Mouse (Mus musculus): Measurements from ENCODE around the gene Papss2. TPM values are rescaled to one million over a fixed set of nuclear protein-coding genes. Genes with fewer than 3 reads are reported as not detected.

The Papss2 gene
- polyA plus RNA-seq, 1 experiment = 168 TPM

DNA sequence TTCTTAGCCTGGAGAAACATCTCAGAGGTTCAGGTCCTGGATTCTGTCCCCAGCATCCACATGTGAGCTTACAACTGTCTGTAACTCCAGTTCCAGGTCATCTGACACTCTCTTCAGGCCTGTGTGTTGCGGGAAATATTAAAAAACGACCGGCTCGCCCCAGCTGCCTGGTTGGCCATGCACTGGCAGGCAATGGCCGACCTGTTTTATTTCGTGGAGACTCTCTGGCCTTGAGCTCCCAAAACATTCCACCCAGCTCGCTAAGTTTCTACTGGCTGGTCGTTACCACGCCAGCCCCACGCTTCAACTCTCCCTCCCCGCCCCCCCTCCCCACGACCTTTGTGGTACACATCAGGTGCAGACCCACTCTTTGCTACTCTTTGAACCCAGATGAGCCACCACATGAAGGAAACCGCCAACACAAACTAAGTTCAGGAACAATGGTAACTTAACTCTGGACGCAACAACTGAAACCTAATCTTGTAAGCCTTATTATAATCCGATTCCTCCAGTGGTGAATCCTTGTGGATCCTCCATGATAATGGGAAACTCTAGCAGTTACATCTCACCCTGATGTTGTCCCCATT is 25.4 kb downstream of the Papss2 start:
- no peak for TF ChIP-seq CTCF (conservative IDR thresholded peaks at IDR 0.05; ENCODE audit: insufficient read depth, insufficient read length, low read depth, low read length)
- H3K4me3 ChIP-seq (ENCODE audit: insufficient read depth, low read depth, low read length) = peak overlapping the region; percentile 25

DNA sequence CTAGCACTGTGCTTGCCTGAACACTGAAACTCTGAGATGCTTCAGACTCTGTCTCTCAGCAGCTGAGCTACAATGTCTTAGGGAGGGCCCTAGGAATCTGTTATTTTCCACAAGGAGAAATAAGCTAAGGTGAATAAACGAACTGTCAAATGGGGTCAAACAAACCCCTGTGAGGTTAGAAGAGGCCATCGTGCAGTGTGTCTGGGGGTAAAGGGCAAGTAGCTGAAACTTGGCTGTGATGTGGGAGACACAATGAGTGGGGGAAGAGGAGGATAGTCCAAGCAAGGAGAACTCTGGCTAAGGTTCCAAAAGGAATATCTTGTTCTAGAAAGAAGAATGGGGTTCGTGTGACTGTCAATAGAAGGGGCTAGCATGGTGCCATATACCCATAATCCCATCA is 26.6 kb downstream of the Papss2 start:
- Histone ChIP-seq H3K27me3 (replicated peaks; ENCODE audit: control insufficient read depth, insufficient read depth, low read length) (no peaks in the 10 kb centered on the region), H3K27ac (ENCODE audit: insufficient read depth, low read depth, low read length) (peak overlapping the region; percentile 93), H3K36me3 (ENCODE audit: control insufficient read depth, insufficient read depth, low read length) (no peaks in the 10 kb centered on the region), H3K4me1 (ENCODE audit: control insufficient read depth, insufficient read depth, low read length) (peaks cover 21% of the 10 kb centered on the region), H3K4me3 (ENCODE audit: insufficient read depth, low read depth, low read length) (no peak overlapping the region)
- TF ChIP-seq POLR2A (IDR thresholded peaks at IDR 0.05; ENCODE audit: low read depth, low read length) (no peak), CTCF (conservative IDR thresholded peaks at IDR 0.05; ENCODE audit: insufficient read depth, insufficient read length, low read depth, low read length) (no peak)
- WGBS = 34% methylated on average over 3 of the region's 3 CpGs
- peak; percentile 85 for DNase-seq

More for the DNA sequence above, 25.4 kb downstream of the Papss2 start:
- Histone ChIP-seq H3K36me3 (ENCODE audit: control insufficient read depth, insufficient read depth, low read length) (no peaks in the 10 kb centered on the region), H3K27me3 (replicated peaks; ENCODE audit: control insufficient read depth, insufficient read depth, low read length) (no peaks in the 10 kb centered on the region), H3K4me1 (ENCODE audit: control insufficient read depth, insufficient read depth, low read length) (peaks cover 12% of the 10 kb centered on the region; the same call in 1 of the 2 replicates), H3K27ac (ENCODE audit: insufficient read depth, low read depth, low read length) (peak overlapping the region; percentile 84)
- WGBS = 61% methylated on average over 15 of the region's 15 CpGs
- DNase-seq = peak; percentile 28

DNA sequence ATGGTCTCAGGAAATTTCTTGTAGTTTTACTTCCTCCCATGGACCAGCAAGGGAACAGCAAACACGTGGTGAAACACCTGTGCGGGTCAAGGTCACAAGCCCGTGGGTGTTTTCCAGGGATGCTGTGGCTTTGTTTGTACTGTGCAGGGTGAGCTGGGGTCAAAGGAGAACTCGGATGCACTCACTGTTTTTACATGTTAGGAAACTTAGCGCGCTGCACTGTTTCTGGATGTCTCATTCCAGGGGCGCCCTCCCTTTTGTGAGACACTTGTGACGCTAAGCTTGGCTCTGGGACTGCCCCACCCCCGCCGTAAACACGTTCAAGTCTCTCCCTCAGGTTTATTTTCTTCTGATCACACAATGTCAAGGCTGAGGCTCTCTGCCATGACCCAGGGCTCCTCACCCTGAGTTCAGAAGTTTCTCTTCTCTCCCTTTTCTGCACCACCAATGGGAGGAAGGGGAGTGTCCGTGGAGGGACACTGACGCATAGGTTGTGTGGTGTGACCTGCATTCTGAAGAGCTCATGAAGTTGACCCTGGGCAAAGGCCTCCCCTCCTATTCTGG is 31.3 kb downstream of the Papss2 start:
- H3K27ac ChIP-seq (ENCODE audit: insufficient read depth, low read depth, low read length) = peak overlapping the region; percentile 96
- 21% methylated on average over 13 of the region's 13 CpGs for WGBS
- no peak for TF ChIP-seq POLR2A (IDR thresholded peaks at IDR 0.05; ENCODE audit: low read depth, low read length)
- TF ChIP-seq CTCF (conservative IDR thresholded peaks at IDR 0.05; ENCODE audit: insufficient read depth, insufficient read length, low read depth, low read length) = no peak
- H3K4me1 ChIP-seq (ENCODE audit: control insufficient read depth, insufficient read depth, low read length) = peaks cover 23% of the 10 kb centered on the region
- DNase-seq = peak; percentile 86
- H3K4me3 ChIP-seq (ENCODE audit: insufficient read depth, low read depth, low read length) = no peak overlapping the region
- no peaks in the 10 kb centered on the region for H3K36me3 ChIP-seq (ENCODE audit: control insufficient read depth, insufficient read depth, low read length)
- no peaks in the 10 kb centered on the region for H3K27me3 ChIP-seq (replicated peaks; ENCODE audit: control insufficient read depth, insufficient read depth, low read length)

DNA sequence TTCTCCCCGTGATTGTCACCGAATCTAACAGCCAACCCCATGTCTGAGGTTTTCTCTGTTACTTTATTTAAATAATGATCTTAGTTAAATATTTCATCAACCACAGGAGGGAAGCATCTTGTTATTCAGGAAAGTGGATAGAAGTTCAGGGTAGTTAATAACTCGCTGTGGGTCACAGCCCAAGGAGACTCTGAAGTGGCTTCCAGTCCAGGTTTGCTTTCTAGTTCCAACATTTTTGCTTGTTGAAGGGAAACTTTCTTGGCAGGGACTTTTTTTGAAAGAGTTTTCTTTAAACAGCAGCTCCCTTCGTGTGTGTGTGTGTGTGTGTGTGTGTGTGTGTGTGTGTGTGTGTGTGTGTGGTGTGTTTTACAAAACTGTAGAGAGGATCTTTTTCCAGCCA is 32.0 kb downstream of the Papss2 start:
- WGBS = 35% methylated on average over 4 of the region's 4 CpGs
- H3K27ac ChIP-seq (ENCODE audit: insufficient read depth, low read depth, low read length) = peak overlapping the region; percentile 96
- no peaks in the 10 kb centered on the region for H3K27me3 ChIP-seq (replicated peaks; ENCODE audit: control insufficient read depth, insufficient read depth, low read length)
- DNase-seq = peak; percentile 85
- H3K36me3 ChIP-seq (ENCODE audit: control insufficient read depth, insufficient read depth, low read length) = no peaks in the 10 kb centered on the region
- no peak overlapping the region for H3K4me3 ChIP-seq (ENCODE audit: insufficient read depth, low read depth, low read length)
- no peak for TF ChIP-seq CTCF (conservative IDR thresholded peaks at IDR 0.05; ENCODE audit: insufficient read depth, insufficient read length, low read depth, low read length)
- TF ChIP-seq POLR2A (IDR thresholded peaks at IDR 0.05; ENCODE audit: low read depth, low read length) = no peak
- peaks cover 21% of the 10 kb centered on the region for H3K4me1 ChIP-seq (ENCODE audit: control insufficient read depth, insufficient read depth, low read length)

DNA sequence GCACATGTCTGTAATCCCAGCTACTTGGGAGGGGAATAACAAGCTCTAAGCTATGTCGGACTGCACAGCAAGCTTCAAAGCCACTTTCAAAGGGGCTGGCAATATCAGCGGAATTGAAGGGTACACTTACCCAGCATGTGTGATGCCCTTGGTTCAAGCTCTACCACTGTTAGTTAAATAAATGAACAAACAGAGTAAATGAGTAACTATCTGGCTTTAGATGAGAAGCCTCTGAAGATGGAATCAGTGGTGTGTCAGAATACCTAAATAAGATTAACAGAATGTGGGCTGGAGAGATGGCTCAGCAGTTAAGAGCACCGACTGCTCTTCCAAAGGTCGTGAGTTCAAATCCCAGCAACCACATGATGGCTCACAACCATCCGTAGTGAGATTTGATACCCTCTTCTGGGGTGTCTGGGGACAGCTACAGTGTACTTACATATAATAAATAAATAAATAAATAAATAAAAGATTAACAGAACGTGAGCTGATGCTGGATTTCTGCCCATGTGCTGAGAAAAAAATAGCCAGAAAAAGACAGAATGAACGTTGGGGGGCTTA is 33.1 kb downstream of the Papss2 start:
- Histone ChIP-seq H3K4me3 (ENCODE audit: insufficient read depth, low read depth, low read length) (no peak overlapping the region), H3K36me3 (ENCODE audit: control insufficient read depth, insufficient read depth, low read length) (no peaks in the 10 kb centered on the region), H3K4me1 (ENCODE audit: control insufficient read depth, insufficient read depth, low read length) (peaks cover 21% of the 10 kb centered on the region), H3K27ac (ENCODE audit: insufficient read depth, low read depth, low read length) (peak overlapping the region; percentile 69), H3K27me3 (replicated peaks; ENCODE audit: control insufficient read depth, insufficient read depth, low read length) (no peaks in the 10 kb centered on the region)
- 46% methylated on average over 7 of the region's 7 CpGs for WGBS
- no peak for TF ChIP-seq CTCF (conservative IDR thresholded peaks at IDR 0.05; ENCODE audit: insufficient read depth, insufficient read length, low read depth, low read length)
- TF ChIP-seq POLR2A (IDR thresholded peaks at IDR 0.05; ENCODE audit: low read depth, low read length) = no peak
- peak; percentile 82 for DNase-seq

DNA sequence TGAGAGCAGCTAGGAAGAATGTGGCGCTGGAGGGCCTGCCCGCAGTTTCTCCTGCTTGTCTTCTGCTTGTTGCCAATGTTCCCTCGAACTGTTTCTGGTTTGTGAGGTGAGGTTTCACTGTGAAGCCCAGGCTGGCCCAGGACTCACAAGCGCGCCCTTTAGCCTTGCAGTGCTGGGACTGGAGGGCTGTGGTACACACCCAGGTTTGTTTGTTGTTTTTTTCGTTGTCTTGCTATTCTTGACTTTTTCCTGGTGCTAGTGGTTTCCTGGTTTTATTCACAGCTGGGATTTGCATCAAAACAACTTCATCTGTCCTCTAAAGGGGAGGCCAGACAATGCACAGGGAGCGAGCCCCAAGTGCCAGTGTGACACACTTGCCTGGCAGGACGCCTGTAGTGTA is 39.3 kb downstream of the Papss2 start:
- TF ChIP-seq CTCF (conservative IDR thresholded peaks at IDR 0.05; ENCODE audit: insufficient read depth, insufficient read length, low read depth, low read length) = no peak
- TF ChIP-seq POLR2A (IDR thresholded peaks at IDR 0.05; ENCODE audit: low read depth, low read length) = no peak
- Histone ChIP-seq H3K27me3 (replicated peaks; ENCODE audit: control insufficient read depth, insufficient read depth, low read length) (no peaks in the 10 kb centered on the region), H3K4me1 (ENCODE audit: control insufficient read depth, insufficient read depth, low read length) (no peaks in the 10 kb centered on the region), H3K36me3 (ENCODE audit: control insufficient read depth, insufficient read depth, low read length) (peaks cover 2% of the 10 kb centered on the region), H3K27ac (ENCODE audit: insufficient read depth, low read depth, low read length) (no peak overlapping the region), H3K4me3 (ENCODE audit: insufficient read depth, low read depth, low read length) (no peak overlapping the region)
- DNase-seq = no peak
- WGBS = 80% methylated on average over 8 of the region's 8 CpGs
